Mouse (Mus musculus) CH12.LX (cell line): ENCODE measurements at regions not wholly inside any gene's neighbourhood (a gene's known extent, or its start where the extent isn't known, plus 50 kb on each side); places are given as distances from the start of the nearest gene placed in this dataset.

Experiments used
- DNase-seq: peaks from one replicate; pipeline ENCODE4 v3.0.0-alpha.2; 2013; ENCODE audit errors: extremely low read depth
- H3K27ac ChIP-seq: 2 replicates; pipeline ENCODE4 v1.5.1; 2012; ENCODE audit warnings: low read depth, mild to moderate bottlenecking, control low read depth, moderate library complexity; ENCODE audit not compliant: insufficient read depth
- H3K27me3 ChIP-seq: replicated peaks from 2 replicates; pipeline ENCODE3; 2012; ENCODE audit warnings: inconsistent platforms
- H3K36me3 ChIP-seq, 2 experiments: replicated peaks in 1 of 2; 2 replicates each; pipeline versions ENCODE3 to v1.6.1; 2012; ENCODE audit warnings: inconsistent platforms in 1 of 2, low read length in 1 of 2, mild to moderate bottlenecking in 1 of 2, mixed read lengths in 1 of 2, moderate library complexity in 1 of 2; ENCODE audit not compliant: control insufficient read depth in 1 of 2, insufficient read depth in 1 of 2
- H3K4me1 ChIP-seq, 2 experiments: 2 replicates each; pipeline ENCODE4 v1.6.1; 2012; ENCODE audit warnings: inconsistent platforms in 1 of 2, moderate library complexity in 1 of 2; ENCODE audit not compliant: insufficient read depth in 2 of 2, control insufficient read depth in 1 of 2
- H3K4me2 ChIP-seq: 2 replicates; pipeline ENCODE4 v1.6.1; 2012; ENCODE audit warnings: low read depth, mild to moderate bottlenecking, control low read depth; ENCODE audit not compliant: poor library complexity, insufficient read depth, severe bottlenecking
- H3K4me3 ChIP-seq, 3 experiments: fragments of 150-350 bp in 1 of 3; sonication (generic) in 1 of 3; replicated peaks in 1 of 3; 2 replicates each; pipeline versions ENCODE3 to v1.5.1; 2011 to 2012; ENCODE audit warnings: low read depth in 2 of 3, low read length in 2 of 3, mild to moderate bottlenecking in 2 of 3, moderate library complexity in 2 of 3, control low read depth in 1 of 3, improper control_type of control experiment in 1 of 3, inconsistent platforms in 1 of 3, mixed read lengths in 1 of 3; ENCODE audit not compliant: poor library complexity in 1 of 3
- H3K79me2 ChIP-seq: replicated peaks from 2 replicates; pipeline ENCODE4 v1.6.1; 2012; ENCODE audit warnings: mild to moderate bottlenecking, moderate library complexity; ENCODE audit not compliant: control insufficient read depth, poor library complexity, insufficient read depth, severe bottlenecking; ENCODE audit errors: extremely low read depth
- H3K9ac ChIP-seq: 2 replicates; pipeline ENCODE4 v1.6.1; 2012; ENCODE audit warnings: low read depth, mild to moderate bottlenecking, control low read depth, moderate library complexity; ENCODE audit not compliant: insufficient read depth
- H3K9me3 ChIP-seq: replicated peaks from 2 replicates; pipeline ENCODE3; 2012; ENCODE audit warnings: low read length, inconsistent platforms, mixed read lengths
- E2F4 ChIP-seq: IDR thresholded peaks from 2 replicates; pipeline ENCODE4 v1.6.1; 2011; ENCODE audit warnings: low read depth, low read length, improper control_type of control experiment; ENCODE audit not compliant: insufficient replicate concordance
- GABPA ChIP-seq: IDR thresholded peaks from 2 replicates; pipeline ENCODE4 v1.6.1; 2012; ENCODE audit warnings: low read depth, low read length, improper control_type of control experiment, inconsistent platforms; ENCODE audit not compliant: insufficient replicate concordance
- IRF4 ChIP-seq: IDR thresholded peaks from 2 replicates; pipeline ENCODE4 v1.6.1; 2014; ENCODE audit warnings: low read depth, mild to moderate bottlenecking, inconsistent platforms, low read length, improper control_type of control experiment
- JUN ChIP-seq: IDR thresholded peaks from 2 replicates; pipeline ENCODE4 v1.6.1; 2011; ENCODE audit warnings: low read depth, mild to moderate bottlenecking, low read length, improper control_type of control experiment, moderate library complexity; ENCODE audit not compliant: insufficient read depth
- MAFK ChIP-seq: IDR thresholded peaks from 2 replicates; pipeline ENCODE4 v1.6.1; 2011; ENCODE audit warnings: low read length, improper control_type of control experiment; ENCODE audit not compliant: insufficient replicate concordance
- MAX ChIP-seq: IDR thresholded peaks from 2 replicates; pipeline ENCODE4 v1.6.1; 2011; ENCODE audit warnings: low read length, improper control_type of control experiment
- MEF2A ChIP-seq: IDR thresholded peaks from 2 replicates; pipeline ENCODE4 v1.6.1; 2014; ENCODE audit warnings: low read depth, mild to moderate bottlenecking, inconsistent platforms, low read length, improper control_type of control experiment, borderline replicate concordance
- NELFE ChIP-seq: IDR thresholded peaks from 2 replicates; pipeline ENCODE4 v1.6.1; 2011; ENCODE audit warnings: low read depth, low read length, improper control_type of control experiment
- NRF1 ChIP-seq: IDR thresholded peaks from 2 replicates; pipeline ENCODE4 v1.6.1; 2014; ENCODE audit warnings: low read depth, mild to moderate bottlenecking, inconsistent platforms, low read length, improper control_type of control experiment, moderate library complexity
- PAX5 ChIP-seq: IDR thresholded peaks from 2 replicates; pipeline ENCODE4 v1.6.1; 2012; ENCODE audit warnings: low read length, inconsistent platforms, mixed read lengths
- POLR2A ChIP-seq: IDR thresholded peaks from 2 replicates; pipeline ENCODE4 v1.6.1; 2011; ENCODE audit warnings: low read depth, mild to moderate bottlenecking, improper control_type of control experiment, low read length
- POLR2AphosphoS2 ChIP-seq: IDR thresholded peaks from 2 replicates; pipeline ENCODE4 v1.6.1; 2011; ENCODE audit warnings: low read depth, low read length, improper control_type of control experiment
- RAD21 ChIP-seq: IDR thresholded peaks from 2 replicates; pipeline ENCODE4 v1.6.1; 2011; ENCODE audit warnings: low read depth, mild to moderate bottlenecking, low read length, improper control_type of control experiment, moderate library complexity
- SIN3A ChIP-seq: IDR thresholded peaks from 2 replicates; pipeline ENCODE4 v1.6.1; 2012; ENCODE audit warnings: low read length, improper control_type of control experiment, inconsistent platforms
- SMC3 ChIP-seq: IDR thresholded peaks from 2 replicates; pipeline ENCODE4 v1.6.1; 2011; ENCODE audit warnings: low read depth, low read length, improper control_type of control experiment
- TCF12 ChIP-seq: IDR thresholded peaks from 2 replicates; pipeline ENCODE4 v1.6.1; 2014; ENCODE audit warnings: low read depth, mild to moderate bottlenecking, inconsistent platforms, low read length, improper control_type of control experiment
- UBTF ChIP-seq: IDR thresholded peaks from 2 replicates; pipeline ENCODE4 v1.6.1; 2012; ENCODE audit warnings: low read depth, mild to moderate bottlenecking, inconsistent platforms, low read length, improper control_type of control experiment, moderate library complexity
- USF1 ChIP-seq: IDR thresholded peaks from 2 replicates; pipeline ENCODE4 v1.6.1; 2014; ENCODE audit warnings: low read depth, mild to moderate bottlenecking, inconsistent platforms, low read length, improper control_type of control experiment
- USF2 ChIP-seq: conservative IDR thresholded peaks from 2 replicates; pipeline ENCODE4 v1.6.1; 2011; ENCODE audit warnings: low read depth, low read length, improper control_type of control experiment
- ZC3H11A ChIP-seq: IDR thresholded peaks from 2 replicates; pipeline ENCODE4 v1.6.1; 2012; ENCODE audit warnings: low read depth, mild to moderate bottlenecking, inconsistent platforms, low read length, improper control_type of control experiment
- dilution Hi-C: fragments of 300-500 bp; cut with MboI; formaldehyde crosslinking; loops from 2 replicates; pipeline ENCODE4 v1.14.3; 2020; ENCODE audit warnings: low sequenced_read_pairs; ENCODE audit not compliant: extremely low pct_unique_long_range_greater_than_20kb, extremely low pct_ligation_motif_present
- in situ Hi-C: fragments of 300-500 bp; cut with MboI; formaldehyde crosslinking; loops from 3 replicates; pipeline ENCODE4 v1.14.3; 2019; ENCODE audit warnings: low sequenced_read_pairs, low pct_ligation_motif_present, low pct_unique_long_range_greater_than_20kb, mixed read lengths

- Histone ChIP-seq H3K36me3 (no peaks in the 10 kb centered on the region), H3K4me2 (no peak overlapping the region), H3K4me1 (no peaks in the 10 kb centered on the region), H3K79me2 (no peaks in the 10 kb centered on the region), H3K27ac (no peak overlapping the region), H3K9ac (no peak overlapping the region), H3K27me3 (no peaks in the 10 kb centered on the region), H3K9me3 (no peaks in the 10 kb centered on the region), H3K4me3 (no peak overlapping the region)
- TF ChIP-seq POLR2A (no peak), RAD21 (no peak), USF2 (no peak), MAX (no peak), MAFK (no peak), UBTF (no peak), IRF4 (no peak), NRF1 (no peak), JUN (no peak), MEF2A (no peak), USF1 (no peak), TCF12 (no peak)
- dilution Hi-C loops (no loop called here), in situ Hi-C loops (no loop called here)
- DNase-seq: no peak
Observed at GRCm38 (mm10) chr13:31309083-31309621, 246.8 kb upstream of the Foxq1 start.

- no peak overlapping the region for H3K9ac ChIP-seq
- dilution Hi-C loops: no loop called here
- TF ChIP-seq E2F4 (no peak), GABPA (no peak), PAX5 (no peak), ZC3H11A (no peak), SIN3A (no peak), POLR2A (no peak), MAX (no peak), SMC3 (no peak), USF1 (no peak), MEF2A (no peak), NELFE (no peak), POLR2AphosphoS2 (no peak)
- H3K27ac ChIP-seq: no peak overlapping the region
- no peak for DNase-seq
- H3K27me3 ChIP-seq: no peaks in the 10 kb centered on the region
- H3K4me2 ChIP-seq: no peak overlapping the region
- H3K9me3 ChIP-seq: no peaks in the 10 kb centered on the region
- no peak overlapping the region for H3K4me3 ChIP-seq
- no peaks in the 10 kb centered on the region for H3K79me2 ChIP-seq
- no peaks in the 10 kb centered on the region for H3K4me1 ChIP-seq
- in situ Hi-C loops: no loop called here
- H3K36me3 ChIP-seq: no peaks in the 10 kb centered on the region
Observed at GRCm38 (mm10) chr13:31312772-31313171, 243.2 kb upstream of the Foxq1 start.
